16 mouse cellular contexts compared by ENCODE assay signal in the genomic region with DNA sequence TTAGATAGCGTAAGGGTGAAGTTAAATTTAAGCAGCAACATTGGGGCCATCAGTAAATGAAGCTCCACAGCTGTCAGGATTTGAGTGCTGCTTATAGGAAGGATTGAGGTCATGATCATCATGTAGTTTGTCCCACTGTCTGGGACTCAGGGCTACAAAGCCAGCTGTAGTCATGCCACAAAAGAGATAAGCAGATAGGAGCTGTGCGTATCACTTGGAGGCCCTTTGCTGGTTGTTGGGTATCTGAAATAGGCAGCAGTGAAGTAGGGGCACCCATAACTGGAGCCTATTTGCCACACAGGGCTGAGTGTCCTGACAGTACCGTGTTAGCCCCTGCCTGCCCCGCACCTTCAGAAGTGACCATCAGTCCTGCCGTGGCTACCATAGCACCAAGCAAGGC. TPM values are rescaled to one million over a fixed set of nuclear protein-coding genes. Genes with fewer than 3 reads are reported as not detected.
DNase-seq lines count a peak whose midpoint lies in the region; ATAC-seq lines count a peak whose summit lies in the region.
"Had no signal": no experiment of that assay in that cellular context is flagged by ENCODE, and none has a peak within 500 bp of the region (broad histone marks: within the 10 kb centered on the region; RNA-seq: fewer than 3 reads in every experiment).

No protein-coding gene starts in this region.

- no peak for DNase-seq in kidney, postnatal 36 days
- DNase-seq in c-Kit-positive CD71-positive TER-119-negative erythroid progenitor cells, embryonic 14.5 days (ENCODE audit: low read depth) = peak; percentile 67
- no peak for DNase-seq in heart, postnatal 4 days
- DNase-seq in right cerebral cortex, postnatal 10 days (ENCODE audit: low spot score in 2 of 2) = no peak
- DNase-seq: gastrocnemius, postnatal 10 days; lung, adult 2 months had no signal

- H3K9ac ChIP-seq in kidney, embryonic 15.5 days = no peak overlapping the region
- H3K9ac ChIP-seq: hindbrain, embryonic 15.5 days had no signal

- ATAC-seq in kidney, embryonic 15.5 days (replicated peaks; ENCODE audit: low FRiP score) = peak; percentile 15; the same call in 1 of the 2 replicates
- ATAC-seq in erythroid progenitor cell, adult 5-6 weeks (replicated peaks; ENCODE audit: low FRiP score, poor library complexity, severe bottlenecking) = 0 out of 2 replicates have a peak, but pooled peaks have one; percentile 30
- ATAC-seq in megakaryocyte, adult 5-6 weeks (ENCODE audit: poor library complexity, severe bottlenecking) = peak; percentile 8; the same call in 1 of the 2 replicates

- H3K9me3 ChIP-seq in kidney, embryonic 15.5 days (replicated peaks) = no peaks in the 10 kb centered on the region
- H3K9me3 ChIP-seq: embryonic facial prominence, embryonic 10.5 days; forebrain, embryonic 10.5 days; hindbrain, embryonic 15.5 days had no signal

- no peak overlapping the region for H3K4me2 ChIP-seq in kidney, embryonic 15.5 days
- H3K4me2 ChIP-seq: hindbrain, embryonic 15.5 days had no signal

- peaks cover 94% of the 10 kb centered on the region for H3K36me3 ChIP-seq in kidney, embryonic 15.5 days

- no peaks in the 10 kb centered on the region for H3K4me1 ChIP-seq in kidney, embryonic 15.5 days
- H3K4me1 ChIP-seq: embryonic facial prominence, embryonic 10.5 days; forebrain, embryonic 10.5 days; hindbrain, embryonic 15.5 days had no signal

- 94% methylated on average over 5 of the region's 5 CpGs for WGBS in kidney, embryonic 15.5 days

- no peak overlapping the region for H3K27ac ChIP-seq in kidney, embryonic 15.5 days
- H3K27ac ChIP-seq: embryonic facial prominence, embryonic 10.5 days; forebrain, embryonic 10.5 days; hindbrain, embryonic 15.5 days had no signal

- no peak overlapping the region for H3K4me3 ChIP-seq in kidney, embryonic 15.5 days (replicated peaks)
- H3K4me3 ChIP-seq: embryonic facial prominence, embryonic 10.5 days; forebrain, embryonic 10.5 days; hindbrain, embryonic 15.5 days had no signal

- no peaks in the 10 kb centered on the region for H3K27me3 ChIP-seq in kidney, embryonic 15.5 days
- H3K27me3 ChIP-seq: hindbrain, embryonic 15.5 days had no signal

RNA-seq across cellular contexts. Expression of a gene that starts 29.6 kb away (rescaled TPM):
- polyA plus RNA-seq in kidney, embryonic 15.5 days (2015; fragmentation: Nextera tagmentation; extraction: Ambion mirVana) = 42.6 and 51.4 TPM in 2 replicates
- total RNA-seq in erythroid progenitor cell, adult 5-6 weeks (2015; ENCODE audit: low replicate concordance) = 66.0 and 92.2 TPM in 2 replicates
- total RNA-seq in erythroid progenitor cell, adult 5-6 weeks (2017; ENCODE audit: low replicate concordance) = 93.9 and 115 TPM in 2 replicates
- total RNA-seq in megakaryocyte, adult 5-6 weeks (2015) = 109 and 120 TPM in 2 replicates
- 40.6 and 53.5 TPM in 2 replicates for total RNA-seq in megakaryocyte, adult 5-6 weeks (2017)
- 10 to 100 TPM; 78.6 to 83.4 TPM for total RNA-seq in heart, postnatal 4 days (2021)

RNA-seq across cellular contexts. Expression of a gene that starts 37.0 kb away (rescaled TPM):
- 0.71 and 0.74 TPM in 2 replicates for polyA plus RNA-seq in kidney, embryonic 15.5 days (2015; fragmentation: Nextera tagmentation; extraction: Ambion mirVana)
- total RNA-seq in erythroid progenitor cell, adult 5-6 weeks (2015; ENCODE audit: low replicate concordance) = not detected in 2 replicates
- not detected in 2 replicates for total RNA-seq in erythroid progenitor cell, adult 5-6 weeks (2017; ENCODE audit: low replicate concordance)
- 0.16 TPM in 1 of 2 replicates, not detected in the other for total RNA-seq in megakaryocyte, adult 5-6 weeks (2015)
- not detected in 2 replicates for total RNA-seq in megakaryocyte, adult 5-6 weeks (2017)
- total RNA-seq in heart, postnatal 4 days (2021) = not detected
- total RNA-seq: gastrocnemius, postnatal 10 days; layer of hippocampus, postnatal 10 days; left cerebral cortex, postnatal 36 days had no signal
- polyA plus RNA-seq: CD4-positive, CD25-positive, alpha-beta regulatory T cell, adult 4 months; hindbrain, embryonic 15.5 days had no signal

RNA-seq across cellular contexts. Expression of a gene that starts 48.7 kb away (rescaled TPM):
- polyA plus RNA-seq in kidney, embryonic 15.5 days (2015; fragmentation: Nextera tagmentation; extraction: Ambion mirVana) = 6.8 and 7.1 TPM in 2 replicates
- not detected in 2 replicates for total RNA-seq in erythroid progenitor cell, adult 5-6 weeks (2015; ENCODE audit: low replicate concordance)
- total RNA-seq in erythroid progenitor cell, adult 5-6 weeks (2017; ENCODE audit: low replicate concordance) = not detected in 2 replicates
- total RNA-seq in megakaryocyte, adult 5-6 weeks (2015) = not detected in 2 replicates
- 0.99 and 1.0 TPM in 2 replicates for total RNA-seq in megakaryocyte, adult 5-6 weeks (2017)
- not detected for total RNA-seq in heart, postnatal 4 days (2021)
- total RNA-seq: gastrocnemius, postnatal 10 days; layer of hippocampus, postnatal 10 days; left cerebral cortex, postnatal 36 days had no signal
- polyA plus RNA-seq: CD4-positive, CD25-positive, alpha-beta regulatory T cell, adult 4 months; embryonic facial prominence, embryonic 10.5 days; forebrain, embryonic 10.5 days; heart, embryonic 14.5 days; hindbrain, embryonic 15.5 days had no signal
